In the genomic region with DNA sequence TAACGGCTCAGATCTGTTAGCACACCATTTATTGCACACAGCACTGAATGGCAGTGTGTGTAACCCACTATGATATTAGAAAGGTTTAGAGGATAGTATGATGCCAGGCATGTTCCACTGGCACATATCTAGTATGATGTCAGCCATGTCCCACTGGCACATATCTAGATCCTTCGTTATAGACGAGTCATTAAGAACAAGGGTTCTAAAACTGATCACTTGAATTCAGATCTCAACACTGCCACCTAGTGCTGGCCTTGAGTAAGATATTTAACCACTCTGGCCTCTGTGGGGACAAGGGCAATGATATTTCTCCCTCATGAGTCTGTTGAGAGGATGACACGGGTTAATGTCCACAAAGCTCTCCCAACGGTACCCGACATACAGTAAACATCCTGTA, we compare ENCODE assay signal across 10 mouse cellular contexts.
DNase-seq lines count a peak whose midpoint lies in the region; ATAC-seq and TF ChIP-seq lines count a peak whose summit lies in the region.
"Had no signal": no experiment of that assay in that cellular context is flagged by ENCODE, and none has a peak within 500 bp of the region (broad histone marks: within the 10 kb centered on the region; RNA-seq: fewer than 3 reads in every experiment).

No protein-coding gene starts in this region.

- in situ Hi-C loops in Patski (cut with MboI; ENCODE audit: low pct_unique_long_range_greater_than_20kb) = no loop called here

- H3K4me3 ChIP-seq in limb, embryonic 11.5 days (ENCODE audit: low read depth, low read length) = no peak overlapping the region
- no peak overlapping the region for H3K4me3 ChIP-seq in limb, embryonic 10.5 days
- no peak overlapping the region for H3K4me3 ChIP-seq in forebrain, embryonic 14.5 days (ENCODE audit: low read depth, low read length)
- no peak overlapping the region for H3K4me3 ChIP-seq in lung, embryonic 14.5 days (ENCODE audit: low read depth, low read length)
- H3K4me3 ChIP-seq in stomach, embryonic 16.5 days (replicated peaks; ENCODE audit: low read length) = no peak overlapping the region
- H3K4me3 ChIP-seq: erythroblast, embryonic 14.5 days; liver, embryonic 13.5 days had no signal

- peak; percentile 61 for DNase-seq in limb, embryonic 11.5 days (ENCODE audit: low spot score)
- DNase-seq in limb, embryonic 10.5 days (ENCODE audit: low spot score) = no peak
- DNase-seq in Patski (ENCODE audit: low read depth, low spot score) = peak; percentile 4
- DNase-seq in forebrain, embryonic 14.5 days (ENCODE audit: low spot score) = peak; percentile 70
- DNase-seq in lung, embryonic 14.5 days = peak; percentile 82
- DNase-seq: liver, embryonic 13.5 days had no signal

- H3K27me3 ChIP-seq in limb, embryonic 11.5 days (ENCODE audit: control insufficient read depth, insufficient read depth, low read length) = no peaks in the 10 kb centered on the region
- no peaks in the 10 kb centered on the region for H3K27me3 ChIP-seq in limb, embryonic 10.5 days (ENCODE audit: low read depth, poor library complexity, severe bottlenecking)
- peaks cover 13% of the 10 kb centered on the region for H3K27me3 ChIP-seq in Patski
- no peaks in the 10 kb centered on the region for H3K27me3 ChIP-seq in forebrain, embryonic 14.5 days (replicated peaks; ENCODE audit: control insufficient read depth, insufficient read depth, low read length)
- H3K27me3 ChIP-seq in lung, embryonic 14.5 days (ENCODE audit: insufficient read depth, low read length) = no peaks in the 10 kb centered on the region
- no peaks in the 10 kb centered on the region for H3K27me3 ChIP-seq in stomach, embryonic 16.5 days (ENCODE audit: control insufficient read depth, insufficient read depth, low read length)
- H3K27me3 ChIP-seq: liver, embryonic 13.5 days had no signal

- H3K4me2 ChIP-seq in limb, embryonic 11.5 days (ENCODE audit: low read depth, severe bottlenecking) = no peak overlapping the region
- H3K4me2 ChIP-seq in forebrain, embryonic 14.5 days (ENCODE audit: low read length) = no peak overlapping the region
- no peak overlapping the region for H3K4me2 ChIP-seq in lung, embryonic 14.5 days
- no peak overlapping the region for H3K4me2 ChIP-seq in stomach, embryonic 16.5 days (ENCODE audit: low read depth, low read length)
- H3K4me2 ChIP-seq: liver, embryonic 13.5 days had no signal

- no peaks in the 10 kb centered on the region for H3K4me1 ChIP-seq in limb, embryonic 11.5 days (ENCODE audit: control insufficient read depth, insufficient read depth, low read length)
- H3K4me1 ChIP-seq in limb, embryonic 10.5 days = no peaks in the 10 kb centered on the region
- no peaks in the 10 kb centered on the region for H3K4me1 ChIP-seq in forebrain, embryonic 14.5 days (ENCODE audit: control insufficient read depth, insufficient read depth, low read length)
- H3K4me1 ChIP-seq in lung, embryonic 14.5 days (ENCODE audit: insufficient read depth) = no peaks in the 10 kb centered on the region
- H3K4me1 ChIP-seq in stomach, embryonic 16.5 days (ENCODE audit: control insufficient read depth, insufficient read depth, low read length) = no peaks in the 10 kb centered on the region
- H3K4me1 ChIP-seq: liver, embryonic 13.5 days had no signal

- no peak for ATAC-seq in limb, embryonic 11.5 days (ENCODE audit: insufficient number of reproducible peaks, low FRiP score, low TSS enrichment, low read depth)
- no peak for ATAC-seq in Patski
- peak; percentile 76 for ATAC-seq in cerebellum, adult (ENCODE audit: insufficient number of reproducible peaks, low FRiP score, low TSS enrichment)
- peak; percentile 57 for ATAC-seq in forebrain, embryonic 14.5 days
- peak; percentile 47 for ATAC-seq in lung, embryonic 14.5 days (ENCODE audit: insufficient read depth)
- 0 out of 2 replicates have a peak, but pooled peaks have one; percentile 37 for ATAC-seq in stomach, embryonic 16.5 days (ENCODE audit: insufficient read depth, low FRiP score)
- no peak for ATAC-seq in activated CD4-positive, CD25-positive, alpha-beta regulatory T cell, adult 4 months

- no peaks in the 10 kb centered on the region for H3K36me3 ChIP-seq in limb, embryonic 11.5 days (ENCODE audit: control insufficient read depth, insufficient read depth, low read length)
- no peaks in the 10 kb centered on the region for H3K36me3 ChIP-seq in limb, embryonic 10.5 days
- H3K36me3 ChIP-seq in forebrain, embryonic 14.5 days (ENCODE audit: control insufficient read depth, insufficient read depth, low read length) = no peaks in the 10 kb centered on the region
- no peaks in the 10 kb centered on the region for H3K36me3 ChIP-seq in lung, embryonic 14.5 days (ENCODE audit: insufficient read depth)
- H3K36me3 ChIP-seq in stomach, embryonic 16.5 days (ENCODE audit: control insufficient read depth, insufficient read depth, low read length) = no peaks in the 10 kb centered on the region
- H3K36me3 ChIP-seq: liver, embryonic 13.5 days had no signal

- 50% methylated on average over 6 of the region's 6 CpGs for WGBS in limb, embryonic 11.5 days
- WGBS in limb, embryonic 10.5 days = 55% methylated on average over 6 of the region's 6 CpGs
- whole genome bisulfite sequencing in forebrain, embryonic 14.5 days = 49% methylated on average over 6 of the region's 6 CpGs
- WGBS in lung, embryonic 14.5 days = 21% methylated on average over 6 of the region's 6 CpGs
- WGBS in stomach, embryonic 16.5 days = 32% methylated on average over 6 of the region's 6 CpGs

- H3K9ac ChIP-seq in limb, embryonic 11.5 days (ENCODE audit: low read length) = no peak overlapping the region
- H3K9ac ChIP-seq in forebrain, embryonic 14.5 days (ENCODE audit: low read length) = no peak overlapping the region
- no peak overlapping the region for H3K9ac ChIP-seq in lung, embryonic 14.5 days
- H3K9ac ChIP-seq in stomach, embryonic 16.5 days (ENCODE audit: low read length) = no peak overlapping the region
- H3K9ac ChIP-seq: liver, embryonic 13.5 days had no signal

- H3K27ac ChIP-seq in limb, embryonic 11.5 days (replicated peaks; ENCODE audit: low read depth, low read length) = no peak overlapping the region
- H3K27ac ChIP-seq in limb, embryonic 10.5 days = no peak overlapping the region
- no peak overlapping the region for H3K27ac ChIP-seq in forebrain, embryonic 14.5 days (ENCODE audit: low read depth, low read length)
- H3K27ac ChIP-seq in lung, embryonic 14.5 days (ENCODE audit: low read depth) = no peak overlapping the region
- no peak overlapping the region for H3K27ac ChIP-seq in stomach, embryonic 16.5 days (ENCODE audit: low read length)
- H3K27ac ChIP-seq: liver, embryonic 13.5 days had no signal

- CTCF ChIA-PET in Patski (lab: Charles Lee) = interaction anchor here (1.1 to 1.7 kb wide), 2 partner anchors 11 to 16 kb away, joined by 5 to 7 read pairs; no protein-coding TSS in a partner anchor

- peak; percentile 70 for TF ChIP-seq CTCF in Patski (IDR thresholded peaks at IDR 0.05)
- peak; percentile 62 for TF ChIP-seq CTCF in lung, embryonic 14.5 days (IDR thresholded peaks at IDR 0.05; ENCODE audit: low read depth)

- POLR2A ChIA-PET in Patski (lab: Charles Lee) = no interaction called here

- no peaks in the 10 kb centered on the region for H3K9me3 ChIP-seq in limb, embryonic 11.5 days (ENCODE audit: control insufficient read depth, low read length)
- H3K9me3 ChIP-seq in limb, embryonic 10.5 days (replicated peaks) = no peaks in the 10 kb centered on the region
- no peaks in the 10 kb centered on the region for H3K9me3 ChIP-seq in forebrain, embryonic 14.5 days (replicated peaks; ENCODE audit: control insufficient read depth, low read length)
- no peaks in the 10 kb centered on the region for H3K9me3 ChIP-seq in lung, embryonic 14.5 days (ENCODE audit: low read depth, low read length)
- H3K9me3 ChIP-seq in stomach, embryonic 16.5 days (replicated peaks; ENCODE audit: control insufficient read depth, low read length) = no peaks in the 10 kb centered on the region
- H3K9me3 ChIP-seq: liver, embryonic 13.5 days had no signal

Comparison
In these comparisons a context has a peak if more than half of its experiments do, and no peak if none do; other contexts are left out.
1. ATAC-seq: peak in cerebellum, adult (single experiment), forebrain, embryonic 14.5 days (single experiment), lung, embryonic 14.5 days (single experiment) and stomach, embryonic 16.5 days (single experiment); none in limb, embryonic 11.5 days (single experiment), Patski (single experiment) and activated CD4-positive, CD25-positive, alpha-beta regulatory T cell, adult 4 months (single experiment).